Comparison of ENCODE assay signal across 27 mouse cellular contexts in the genomic region with DNA sequence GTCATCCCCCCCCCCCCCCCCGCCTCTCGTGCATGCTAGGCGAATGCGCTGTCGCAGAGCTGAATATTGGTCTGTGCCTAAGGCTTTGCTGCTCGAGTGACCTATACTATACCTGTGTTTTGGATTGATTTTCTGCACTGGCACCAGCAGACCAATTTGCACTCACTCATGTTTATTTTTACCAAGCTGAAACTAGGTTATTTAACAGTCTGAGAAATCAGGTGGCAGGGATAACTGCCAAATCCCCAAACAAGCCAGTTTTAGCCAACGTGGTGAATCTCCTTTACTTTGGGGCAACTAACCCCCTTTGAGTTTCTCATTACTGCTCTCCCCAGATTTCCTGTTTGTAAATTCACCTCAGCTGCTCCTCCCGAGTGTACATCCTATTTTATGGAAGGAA. TPM values are rescaled to one million over a fixed set of nuclear protein-coding genes. Genes with fewer than 3 reads are reported as not detected.
DNase-seq lines count a peak whose midpoint lies in the region; ATAC-seq and TF ChIP-seq lines count a peak whose summit lies in the region.
"Had no signal": no experiment of that assay in that cellular context is flagged by ENCODE, and none has a peak within 500 bp of the region (broad histone marks: within the 10 kb centered on the region; RNA-seq: fewer than 3 reads in every experiment).

No protein-coding gene starts in this region.

- peaks cover 2% of the 10 kb centered on the region; the same call in 1 of the 2 replicates for H3K79me2 ChIP-seq in MEL (ENCODE audit: control insufficient read depth, insufficient read depth, low read length, poor library complexity)

- no peaks in the 10 kb centered on the region for H3K9me3 ChIP-seq in MEL (replicated peaks; ENCODE audit: insufficient read depth, low read length)
- no peaks in the 10 kb centered on the region for H3K9me3 ChIP-seq in liver, embryonic 13.5 days (replicated peaks)
- H3K9me3 ChIP-seq in stomach, postnatal 0 days (ENCODE audit: control insufficient read depth, low read length) = no peaks in the 10 kb centered on the region
- H3K9me3 ChIP-seq: heart, embryonic 12.5 days; hindbrain, embryonic 12.5 days; limb, embryonic 15.5 days; stomach, embryonic 15.5 days had no signal

- no peak for TF ChIP-seq POLR2A in MEL (IDR thresholded peaks at IDR 0.05; ENCODE audit: control insufficient read depth in 1 of 2, insufficient read depth in 1 of 2, low read depth in 1 of 2, low read length in 2 of 2, poor library complexity in 1 of 2)
- TF ChIP-seq POLR2A in cerebellum, adult 2 months (IDR thresholded peaks at IDR 0.05; ENCODE audit: borderline replicate concordance, insufficient read depth, low read length) = no peak

- WGBS in cerebellum, adult 2 months = 34% methylated on average over 8 of the region's 8 CpGs
- 79% methylated on average over 8 of the region's 8 CpGs for WGBS in liver, embryonic 13.5 days (ENCODE audit: insufficient replicate concordance)
- WGBS in stomach, postnatal 0 days = 78% methylated on average over 8 of the region's 8 CpGs

- H3K4me1 ChIP-seq in MEL (ENCODE audit: control insufficient read depth in 1 of 2, insufficient read depth in 2 of 2, low read length in 2 of 2) = peaks cover 6 to 8% of the 10 kb centered on the region in 2 experiments
- H3K4me1 ChIP-seq in cerebellum, adult 2 months (ENCODE audit: control insufficient read depth, insufficient read depth, low read length) = peaks cover 4% of the 10 kb centered on the region; the same call in 1 of the 2 replicates
- H3K4me1 ChIP-seq in liver, embryonic 13.5 days (replicated peaks) = peaks cover 62% of the 10 kb centered on the region
- 0 out of 2 replicates have a peak, but pooled peaks cover 4% of the 10 kb centered on the region for H3K4me1 ChIP-seq in stomach, postnatal 0 days (replicated peaks; ENCODE audit: control insufficient read depth, insufficient read depth)

- no peak overlapping the region for H3K27ac ChIP-seq in MEL (ENCODE audit: control insufficient read depth, low read depth, low read length)
- no peak overlapping the region for H3K27ac ChIP-seq in cerebellum, adult 2 months (ENCODE audit: insufficient read depth, low read length)
- peak overlapping the region; percentile 98 for H3K27ac ChIP-seq in liver, embryonic 13.5 days
- H3K27ac ChIP-seq in stomach, postnatal 0 days (replicated peaks) = no peak overlapping the region

- H3K4me2 ChIP-seq in liver, embryonic 13.5 days = 0 out of 2 replicates have a peak overlapping the region, but pooled peaks have one; percentile 93
- no peak overlapping the region for H3K4me2 ChIP-seq in stomach, postnatal 0 days (replicated peaks; ENCODE audit: low read depth)
- H3K4me2 ChIP-seq: hindbrain, embryonic 12.5 days; stomach, embryonic 15.5 days had no signal

- H3K36me3 ChIP-seq in MEL (ENCODE audit: control insufficient read depth in 1 of 2, insufficient read depth in 2 of 2, low read length in 2 of 2) = peaks cover 0 to 6% of the 10 kb centered on the region in 2 experiments; a peak in 2 of 4 replicates
- peaks cover 25% of the 10 kb centered on the region for H3K36me3 ChIP-seq in liver, embryonic 13.5 days
- peaks cover under 1% of the 10 kb centered on the region; the same call in 1 of the 2 replicates for H3K36me3 ChIP-seq in stomach, postnatal 0 days (ENCODE audit: control insufficient read depth, insufficient read depth, low read length)

- H3K4me3 ChIP-seq in MEL (ENCODE audit: control insufficient read depth in 1 of 2, insufficient read depth in 1 of 2, low read depth in 2 of 2, low read length in 2 of 2) = no peak overlapping the region
- H3K4me3 ChIP-seq in cerebellum, adult 2 months (replicated peaks; ENCODE audit: insufficient read depth, low read depth, low read length) = no peak overlapping the region
- H3K4me3 ChIP-seq in liver, embryonic 13.5 days (replicated peaks) = no peak overlapping the region
- no peak overlapping the region for H3K4me3 ChIP-seq in stomach, postnatal 0 days (ENCODE audit: low read depth, low read length)
- H3K4me3 ChIP-seq: heart, embryonic 12.5 days; hindbrain, embryonic 12.5 days; limb, embryonic 15.5 days; stomach, embryonic 15.5 days had no signal

- TF ChIP-seq EP300 in MEL (IDR thresholded peaks at IDR 0.05; ENCODE audit: low read depth in 1 of 2, low read length in 2 of 2) = no peak
- no peak for TF ChIP-seq EP300 in stomach, postnatal 0 days (optimal IDR thresholded peaks at IDR 0.05)

- H3K9ac ChIP-seq in MEL (ENCODE audit: control insufficient read depth, low read depth, low read length, poor library complexity, severe bottlenecking) = no peak overlapping the region
- no peak overlapping the region for H3K9ac ChIP-seq in liver, embryonic 13.5 days
- H3K9ac ChIP-seq in stomach, postnatal 0 days (ENCODE audit: low read length) = no peak overlapping the region
- H3K9ac ChIP-seq: heart, embryonic 12.5 days; hindbrain, embryonic 12.5 days; limb, embryonic 15.5 days; stomach, embryonic 15.5 days had no signal

- TF ChIP-seq RAD21 in MEL (IDR thresholded peaks at IDR 0.05; ENCODE audit: low read depth, low read length) = no peak

- H3K27me3 ChIP-seq in MEL (ENCODE audit: control insufficient read depth in 1 of 2, insufficient read depth in 2 of 2, low read length in 2 of 2) = no peaks in the 10 kb centered on the region
- no peaks in the 10 kb centered on the region for H3K27me3 ChIP-seq in cerebellum, adult 2 months (ENCODE audit: control insufficient read depth, insufficient read depth, low read length)
- no peaks in the 10 kb centered on the region for H3K27me3 ChIP-seq in liver, embryonic 13.5 days
- no peaks in the 10 kb centered on the region for H3K27me3 ChIP-seq in stomach, postnatal 0 days (ENCODE audit: control insufficient read depth, insufficient read depth, low read length)
- H3K27me3 ChIP-seq: heart, embryonic 12.5 days; hindbrain, embryonic 12.5 days; limb, embryonic 15.5 days; stomach, embryonic 15.5 days had no signal

- no peak for TF ChIP-seq CTCF in MEL (IDR thresholded peaks at IDR 0.05 in 2 of 3, conservative IDR thresholded peaks at IDR 0.05 in 1 of 3; ENCODE audit: control insufficient read depth in 1 of 3, insufficient read depth in 1 of 3, low read depth in 2 of 3, low read length in 3 of 3, poor library complexity in 1 of 3, severe bottlenecking in 1 of 3)
- no peak for TF ChIP-seq CTCF in cerebellum, adult 2 months (IDR thresholded peaks at IDR 0.05; ENCODE audit: borderline replicate concordance, insufficient read depth, low read depth, low read length)
- no peak for TF ChIP-seq CTCF in stomach, postnatal 0 days (IDR thresholded peaks at IDR 0.05; ENCODE audit: low read depth)

- no peak for ATAC-seq in liver, embryonic 13.5 days (ENCODE audit: low read depth)
- ATAC-seq in stomach, postnatal 0 days (ENCODE audit: low FRiP score, low TSS enrichment) = no peak

- DNase-seq in kidney, adult 11 months = peak; percentile 21
- no peak for DNase-seq in kidney, adult 18-20 months
- peak; percentile 18 for DNase-seq in MEL (ENCODE audit: low read depth, low spot score)
- DNase-seq in cerebellum, adult 2 months = peak; percentile 44 to 77
- no peak for DNase-seq in liver, embryonic 13.5 days
- DNase-seq in thymus, adult 18-20 months = no peak
- DNase-seq in stomach, postnatal 0 days (ENCODE audit: low spot score) = no peak
- no peak for DNase-seq in adrenal gland, adult 2 months
- DNase-seq: B cell, adult 2 months; heart, postnatal 14 days; layer of hippocampus, postnatal 36 days; lung, postnatal 14 days; midbrain, embryonic 14.5 days; thymus, postnatal 25 days had no signal

RNA-seq across cellular contexts. Expression of gene Dnajc16, which starts 1.2 kb away (rescaled TPM):
- total RNA-seq in MEL (2012; rRNA removed) = 3.2 and 3.4 TPM in 2 replicates
- 1 to 10 TPM in 1 of 2 experiments, not detected in 1; 6.8 TPM for polyA plus RNA-seq in MEL (2012; ENCODE audit: insufficient read depth in 1 of 2, insufficient read length in 2 of 2, low read depth in 1 of 2, low replicate concordance in 2 of 2, missing spikeins in 1 of 2)
- polyA plus RNA-seq in cerebellum, adult 2 months (2012; rRNA removed) = 27.3 and 28.1 TPM in 2 replicates
- 2.1 and 2.2 TPM in 2 replicates for polyA plus RNA-seq in liver, embryonic 13.5 days (2015; fragmentation: Nextera tagmentation; extraction: Ambion mirVana)
- polyA plus RNA-seq in stomach, postnatal 0 days (2015; fragmentation: Nextera tagmentation; extraction: Ambion mirVana) = 2.9 and 3.1 TPM in 2 replicates
- 10 to 100 TPM; 21.3 to 29.6 TPM for total RNA-seq in adrenal gland, adult 2 months (2021)
- polyA plus RNA-seq in adrenal gland, adult 2 months (2012; rRNA removed) = 13.2 and 14.4 TPM in 2 replicates

RNA-seq across cellular contexts. Expression of gene Casp9, which starts 1.5 kb away (rescaled TPM):
- 2.8 and 3.8 TPM in 2 replicates for total RNA-seq in MEL (2012; rRNA removed)
- polyA plus RNA-seq in MEL (2012; ENCODE audit: insufficient read depth in 1 of 2, insufficient read length in 2 of 2, low read depth in 1 of 2, low replicate concordance in 2 of 2, missing spikeins in 1 of 2) = 1 to 10 TPM in 1 of 2 experiments, not detected in 1; 6.4 TPM
- 20.0 and 21.8 TPM in 2 replicates for polyA plus RNA-seq in cerebellum, adult 2 months (2012; rRNA removed)
- 9.1 and 11.0 TPM in 2 replicates for polyA plus RNA-seq in liver, embryonic 13.5 days (2015; fragmentation: Nextera tagmentation; extraction: Ambion mirVana)
- 9.8 and 10.8 TPM in 2 replicates for polyA plus RNA-seq in stomach, postnatal 0 days (2015; fragmentation: Nextera tagmentation; extraction: Ambion mirVana)
- 10 to 100 TPM; 18.2 to 22.0 TPM for total RNA-seq in adrenal gland, adult 2 months (2021)
- polyA plus RNA-seq in adrenal gland, adult 2 months (2012; rRNA removed) = 16.6 and 19.3 TPM in 2 replicates

RNA-seq across cellular contexts. Expression of gene Cela2a, which starts 34.0 kb away (rescaled TPM):
- total RNA-seq in MEL (2012; rRNA removed) = not detected in 2 replicates
- polyA plus RNA-seq in MEL (2012; ENCODE audit: insufficient read depth in 1 of 2, insufficient read length in 2 of 2, low read depth in 1 of 2, low replicate concordance in 2 of 2, missing spikeins in 1 of 2) = not detected
- polyA plus RNA-seq in cerebellum, adult 2 months (2012; rRNA removed) = 0.13 and 0.16 TPM in 2 replicates
- polyA plus RNA-seq in liver, embryonic 13.5 days (2015; fragmentation: Nextera tagmentation; extraction: Ambion mirVana) = 0.18 and 0.36 TPM in 2 replicates
- polyA plus RNA-seq in stomach, postnatal 0 days (2015; fragmentation: Nextera tagmentation; extraction: Ambion mirVana) = 18.1 and 22.4 TPM in 2 replicates
- not detected for total RNA-seq in adrenal gland, adult 2 months (2021)
- polyA plus RNA-seq in adrenal gland, adult 2 months (2012; rRNA removed) = 0.25 and 0.59 TPM in 2 replicates
- total RNA-seq: adrenal gland, adult 18-20 months; gastrocnemius, adult 8-10 months; granulocyte monocyte progenitor cell, adult 5-6 weeks; heart, postnatal 14 days; layer of hippocampus, postnatal 36 days; left cerebral cortex, postnatal 25 days; megakaryocyte, adult 5-6 weeks had no signal
- polyA plus RNA-seq: forebrain, embryonic 11.5 days; heart, embryonic 12.5 days; hindbrain, embryonic 12.5 days; kidney, embryonic 16.5 days; limb, embryonic 15.5 days; midbrain, embryonic 14.5 days; myocyte had no signal

RNA-seq across cellular contexts. Expression of gene Agmat, which starts 45.5 kb away (rescaled TPM):
- total RNA-seq in MEL (2012; rRNA removed) = 0.12 TPM in 1 of 2 replicates, not detected in the other
- under 1 TPM in 1 of 2 experiments, not detected in 1; 0.07 TPM for polyA plus RNA-seq in MEL (2012; ENCODE audit: insufficient read depth in 1 of 2, insufficient read length in 2 of 2, low read depth in 1 of 2, low replicate concordance in 2 of 2, missing spikeins in 1 of 2)
- polyA plus RNA-seq in cerebellum, adult 2 months (2012; rRNA removed) = 1.5 and 2.7 TPM in 2 replicates
- 18.4 and 18.5 TPM in 2 replicates for polyA plus RNA-seq in liver, embryonic 13.5 days (2015; fragmentation: Nextera tagmentation; extraction: Ambion mirVana)
- 0.13 and 0.34 TPM in 2 replicates for polyA plus RNA-seq in stomach, postnatal 0 days (2015; fragmentation: Nextera tagmentation; extraction: Ambion mirVana)
- 10 to 100 TPM; 25.7 to 59.4 TPM for total RNA-seq in adrenal gland, adult 2 months (2021)
- polyA plus RNA-seq in adrenal gland, adult 2 months (2012; rRNA removed) = 5.8 and 9.2 TPM in 2 replicates
- total RNA-seq: gastrocnemius, adult 8-10 months; granulocyte monocyte progenitor cell, adult 5-6 weeks; megakaryocyte, adult 5-6 weeks had no signal
- polyA plus RNA-seq: forebrain, embryonic 11.5 days; hindbrain, embryonic 12.5 days; limb, embryonic 15.5 days; midbrain, embryonic 14.5 days had no signal

RNA-seq across cellular contexts. Expression of gene Ctrc, which starts 54.2 kb away (rescaled TPM):
- total RNA-seq in MEL (2012; rRNA removed) = not detected in 2 replicates
- polyA plus RNA-seq in MEL (2012; ENCODE audit: insufficient read depth in 1 of 2, insufficient read length in 2 of 2, low read depth in 1 of 2, low replicate concordance in 2 of 2, missing spikeins in 1 of 2) = not detected
- polyA plus RNA-seq in cerebellum, adult 2 months (2012; rRNA removed) = not detected in 2 replicates
- polyA plus RNA-seq in liver, embryonic 13.5 days (2015; fragmentation: Nextera tagmentation; extraction: Ambion mirVana) = not detected in 2 replicates
- not detected in 2 replicates for polyA plus RNA-seq in stomach, postnatal 0 days (2015; fragmentation: Nextera tagmentation; extraction: Ambion mirVana)
- not detected for total RNA-seq in adrenal gland, adult 2 months (2021)
- polyA plus RNA-seq in adrenal gland, adult 2 months (2012; rRNA removed) = not detected in 2 replicates
- total RNA-seq: adrenal gland, adult 18-20 months; gastrocnemius, adult 8-10 months; granulocyte monocyte progenitor cell, adult 5-6 weeks; heart, postnatal 14 days; layer of hippocampus, postnatal 36 days; left cerebral cortex, postnatal 25 days; megakaryocyte, adult 5-6 weeks had no signal
- polyA plus RNA-seq: forebrain, embryonic 11.5 days; heart, embryonic 12.5 days; hindbrain, embryonic 12.5 days; intestine, embryonic 14.5 days; kidney, embryonic 16.5 days; limb, embryonic 15.5 days; midbrain, embryonic 14.5 days; myocyte had no signal

Comparison
In these comparisons a context has a peak if more than half of its experiments do, and no peak if none do; other contexts are left out.
1. DNase-seq: peak in kidney, adult 11 months (single experiment), MEL (single experiment) and cerebellum, adult 2 months (2 of 2); none in kidney, adult 18-20 months (single experiment), liver, embryonic 13.5 days (single experiment), thymus, adult 18-20 months (0 of 2), stomach, postnatal 0 days (single experiment) and adrenal gland, adult 2 months (single experiment).
2. RNA of gene Cela2a, which starts 34.0 kb away (polyA plus RNA-seq): 18.1 to 22.4 TPM in stomach, postnatal 0 days; 0.25 to 0.59 TPM in adrenal gland, adult 2 months, 0.18 to 0.36 TPM in liver, embryonic 13.5 days, 0.13 to 0.16 TPM in cerebellum, adult 2 months and not detected in MEL; every median in the first group is over 10 times any median in the second.